ENCODE assay signal across 1 mouse cellular context in the genomic region with DNA sequence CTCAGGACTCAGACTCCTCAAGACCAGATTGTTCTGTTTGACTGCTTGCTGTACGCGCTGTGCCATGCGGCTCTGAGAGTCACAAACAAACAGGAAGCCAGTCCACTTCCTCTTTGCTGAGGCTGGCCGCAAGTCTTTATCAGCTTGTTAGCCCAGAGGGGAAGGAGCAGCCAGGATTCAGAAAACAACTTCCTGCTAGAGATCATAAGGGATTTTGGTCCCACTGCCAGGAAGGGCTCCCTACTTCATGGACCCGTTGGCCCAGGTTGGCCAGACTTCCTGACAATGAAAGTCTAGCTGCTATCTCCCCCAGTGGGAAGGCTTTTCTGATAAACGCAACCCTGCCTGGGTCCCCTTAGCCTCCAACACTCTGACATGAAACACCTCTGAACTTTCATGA.
TF ChIP-seq lines count a peak whose summit lies in the region.

No protein-coding gene starts in this region.

TF ChIP-seq in MEL, 35 proteins besides CTCF, POLR2A, EP300 and RAD21 (continued from another document):
- TF ChIP-seq JUND (IDR thresholded peaks at IDR 0.05; ENCODE audit: low read depth, low read length) (no peak), UBTF (IDR thresholded peaks at IDR 0.05; ENCODE audit: borderline replicate concordance, insufficient read depth, low read depth, low read length) (no peak), MAX (IDR thresholded peaks at IDR 0.05; ENCODE audit: low read length) (peak; percentile 96), GATA1 (IDR thresholded peaks at IDR 0.05; ENCODE audit: low read depth, low read length) (peak; percentile 93), SIN3A (IDR thresholded peaks at IDR 0.05; ENCODE audit: low read length) (peak; percentile 95), KAT2A (conservative IDR thresholded peaks at IDR 0.05; ENCODE audit: low read depth, low read length) (no peak), MYB (IDR thresholded peaks at IDR 0.05; ENCODE audit: low read depth, low read length) (no peak), ELF1 (IDR thresholded peaks at IDR 0.05; ENCODE audit: low read depth, low read length) (peak; percentile 87), MYC (IDR thresholded peaks at IDR 0.05; ENCODE audit: low read depth, low read length) (peak; percentile 99), SMC3 (IDR thresholded peaks at IDR 0.05; ENCODE audit: low read depth, low read length) (no peak), TBP (IDR thresholded peaks at IDR 0.05; ENCODE audit: low read depth, low read length) (peak; percentile 81), POLR2AphosphoS5 (IDR thresholded peaks at IDR 0.05; ENCODE audit: borderline replicate concordance, low read depth, low read length) (no peak), E2F4 (IDR thresholded peaks at IDR 0.05; ENCODE audit: borderline replicate concordance, low read depth, low read length) (no peak), ZMIZ1 (IDR thresholded peaks at IDR 0.05; ENCODE audit: low read depth, low read length) (peak; percentile 56), MXI1 (IDR thresholded peaks at IDR 0.05; ENCODE audit: low read depth, low read length) (peak; percentile 91), TCF12 (IDR thresholded peaks at IDR 0.05; ENCODE audit: low read depth, low read length) (peak; percentile 77), RCOR1 (IDR thresholded peaks at IDR 0.05; ENCODE audit: low read depth, low read length) (peak; percentile 97), NRF1 (IDR thresholded peaks at IDR 0.05; ENCODE audit: insufficient read depth, low read depth, low read length, poor library complexity, severe bottlenecking) (no peak), MEF2A (IDR thresholded peaks at IDR 0.05; ENCODE audit: extremely low read depth, insufficient replicate concordance, low read depth, low read length, poor library complexity, severe bottlenecking) (no peak), HCFC1 (IDR thresholded peaks at IDR 0.05; ENCODE audit: low read depth, low read length) (peak; percentile 67; the same call in 1 of the 2 replicates), USF1 (IDR thresholded peaks at IDR 0.05; ENCODE audit: low read depth, low read length) (no peak), NELFE (IDR thresholded peaks at IDR 0.05; ENCODE audit: low read depth, low read length) (peak; percentile 63), MAZ (IDR thresholded peaks at IDR 0.05; ENCODE audit: low read depth, low read length) (peak; percentile 59; the same call in 1 of the 2 replicates), ZNF384 (IDR thresholded peaks at IDR 0.05; ENCODE audit: low read depth, low read length) (no peak), CHD2 (IDR thresholded peaks at IDR 0.05; ENCODE audit: low read length) (no peak), CHD1 (IDR thresholded peaks at IDR 0.05; ENCODE audit: low read depth, low read length) (0 out of 2 replicates have a peak, but pooled peaks have one; percentile 46), ZC3H11A (IDR thresholded peaks at IDR 0.05; ENCODE audit: low read depth, low read length) (no peak), ETS1 (IDR thresholded peaks at IDR 0.05; ENCODE audit: low read depth, low read length) (peak; percentile 94), GABPA (IDR thresholded peaks at IDR 0.05; ENCODE audit: low read depth, low read length) (no peak)
